Mouse (Mus musculus): ENCODE data around the gene Adarb2. TPM values are rescaled to one million over a fixed set of nuclear protein-coding genes. Genes with fewer than 3 reads are reported as not detected.
A peak's percentile ranks its signal among the peaks of the same experiment; 100 is the strongest.

The Adarb2 gene
- polyA plus RNA-seq, 1 experiment from 2014 or later: 0.18 TPM

DNA sequence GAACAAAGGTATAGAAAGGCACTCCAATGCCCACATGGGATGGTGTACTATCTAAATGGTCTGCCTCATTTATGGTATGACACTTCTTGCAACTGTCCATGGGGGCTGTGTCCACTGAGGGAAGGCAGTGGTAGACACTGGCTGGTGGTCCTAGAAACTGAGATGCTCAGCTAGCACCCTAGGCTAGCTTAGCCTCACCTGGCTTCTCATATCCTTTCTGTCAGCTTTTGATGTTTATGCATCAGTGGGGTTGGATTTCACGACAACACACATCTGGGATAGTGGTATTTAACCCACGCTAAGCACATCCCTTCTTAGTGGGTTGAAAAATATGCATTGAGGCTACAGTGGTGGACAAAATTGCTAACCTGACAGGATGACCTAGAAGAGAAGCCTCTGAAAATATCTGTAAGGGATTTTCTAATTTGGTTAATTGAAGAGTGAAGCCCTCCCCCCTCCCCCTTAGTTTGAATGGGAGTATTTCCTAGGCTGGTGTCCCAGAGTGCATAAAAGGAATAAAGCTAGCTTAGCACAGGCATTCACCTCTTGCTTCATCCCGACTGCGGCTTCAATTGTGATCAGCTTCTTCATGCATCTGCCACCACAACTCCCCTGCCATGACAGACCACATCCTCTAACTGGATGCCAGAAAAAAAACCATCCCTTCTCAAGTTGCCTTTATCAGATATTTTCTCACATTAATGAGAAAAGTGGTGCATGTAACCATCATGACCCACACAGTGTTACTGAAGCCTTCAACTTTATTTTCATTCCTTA is 197.8 kb downstream of the Adarb2 start:
- no peak for ATAC-seq (ENCODE audit: low FRiP score, low TSS enrichment)
- WGBS: 67% methylated on average over 4 of the region's 4 CpGs
- no peaks in the 10 kb centered on the region for H3K4me1 ChIP-seq (replicated peaks; ENCODE audit: control insufficient read depth, insufficient read depth)
- no peak overlapping the region for H3K9ac ChIP-seq (ENCODE audit: low read length)
- no peak overlapping the region for H3K4me2 ChIP-seq (replicated peaks; ENCODE audit: low read depth)
- DNase-seq (ENCODE audit: low spot score): no peak
- no peak overlapping the region for H3K4me3 ChIP-seq (ENCODE audit: low read depth, low read length)
- TF ChIP-seq EP300 (optimal IDR thresholded peaks at IDR 0.05) (no peak), CTCF (IDR thresholded peaks at IDR 0.05; ENCODE audit: low read depth) (no peak)
- no peaks in the 10 kb centered on the region for H3K27me3 ChIP-seq (ENCODE audit: control insufficient read depth, insufficient read depth, low read length)
- H3K36me3 ChIP-seq (ENCODE audit: control insufficient read depth, insufficient read depth, low read length): no peaks in the 10 kb centered on the region
- no peak overlapping the region for H3K27ac ChIP-seq (replicated peaks)
- no peaks in the 10 kb centered on the region for H3K9me3 ChIP-seq (ENCODE audit: control insufficient read depth, low read length)

DNA sequence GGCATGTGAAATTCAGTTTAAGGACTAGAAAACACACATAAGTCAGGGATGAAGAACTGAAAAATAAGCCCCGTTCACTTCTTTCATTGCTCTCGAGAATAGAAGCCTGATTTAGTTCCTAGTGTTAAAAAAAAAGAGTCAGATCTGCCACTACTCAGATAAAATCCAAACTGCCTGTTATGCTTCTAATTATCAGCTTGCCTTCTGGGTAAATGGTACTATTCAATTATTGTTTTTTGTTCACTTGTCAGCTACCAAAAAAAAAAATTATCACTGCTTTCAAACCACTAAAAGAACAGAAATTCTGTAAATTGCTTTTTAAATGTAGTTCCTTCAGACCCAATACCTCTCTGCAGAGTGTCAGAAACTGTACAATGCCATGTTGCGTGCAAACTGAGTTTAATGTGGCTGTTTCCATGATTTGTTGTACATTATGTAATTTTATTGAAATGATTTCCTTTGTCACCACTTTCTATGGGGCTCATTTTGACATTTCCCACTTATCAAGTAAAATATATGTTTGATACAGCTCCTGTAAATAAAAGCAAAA is 199.7 kb downstream of the Adarb2 start:
- no peak overlapping the region for H3K4me3 ChIP-seq (ENCODE audit: low read depth, low read length)
- ATAC-seq (ENCODE audit: low FRiP score, low TSS enrichment): no peak
- no peak overlapping the region for H3K27ac ChIP-seq (replicated peaks)
- TF ChIP-seq EP300 (optimal IDR thresholded peaks at IDR 0.05) (no peak), CTCF (IDR thresholded peaks at IDR 0.05; ENCODE audit: low read depth) (no peak)
- WGBS: 71% methylated on average over 3 of the region's 3 CpGs
- no peaks in the 10 kb centered on the region for H3K36me3 ChIP-seq (ENCODE audit: control insufficient read depth, insufficient read depth, low read length)
- no peaks in the 10 kb centered on the region for H3K27me3 ChIP-seq (ENCODE audit: control insufficient read depth, insufficient read depth, low read length)
- no peaks in the 10 kb centered on the region for H3K9me3 ChIP-seq (ENCODE audit: control insufficient read depth, low read length)
- H3K4me1 ChIP-seq (replicated peaks; ENCODE audit: control insufficient read depth, insufficient read depth): no peaks in the 10 kb centered on the region
- no peak overlapping the region for H3K9ac ChIP-seq (ENCODE audit: low read length)
- no peak overlapping the region for H3K4me2 ChIP-seq (replicated peaks; ENCODE audit: low read depth)
- DNase-seq (ENCODE audit: low spot score): no peak

DNA sequence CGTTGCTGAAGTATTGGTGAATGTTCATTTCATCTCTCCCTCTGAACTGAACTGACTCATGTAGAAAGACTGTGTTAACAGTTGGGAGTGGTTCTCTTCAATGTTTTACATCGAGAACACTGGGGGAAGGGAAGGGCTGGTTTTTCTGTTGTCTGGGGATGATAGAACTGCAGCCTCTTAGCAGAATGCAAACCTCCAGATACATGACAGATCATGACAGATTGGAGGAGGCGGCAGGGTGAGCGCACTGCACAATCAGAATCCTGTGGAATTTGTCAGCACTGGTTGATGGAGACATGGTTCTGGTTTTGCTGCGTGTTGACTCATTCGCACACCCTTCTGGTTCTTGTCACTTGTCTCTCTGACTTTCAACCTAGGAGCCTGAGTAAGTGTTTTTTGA is 203.4 kb downstream of the Adarb2 start:
- Histone ChIP-seq H3K27ac (replicated peaks) (no peak overlapping the region), H3K27me3 (ENCODE audit: control insufficient read depth, insufficient read depth, low read length) (no peaks in the 10 kb centered on the region), H3K9me3 (ENCODE audit: control insufficient read depth, low read length) (no peaks in the 10 kb centered on the region), H3K36me3 (ENCODE audit: control insufficient read depth, insufficient read depth, low read length) (no peaks in the 10 kb centered on the region), H3K4me2 (replicated peaks; ENCODE audit: low read depth) (no peak overlapping the region), H3K4me3 (ENCODE audit: low read depth, low read length) (no peak overlapping the region), H3K9ac (ENCODE audit: low read length) (no peak overlapping the region), H3K4me1 (replicated peaks; ENCODE audit: control insufficient read depth, insufficient read depth) (no peaks in the 10 kb centered on the region)
- TF ChIP-seq CTCF (IDR thresholded peaks at IDR 0.05; ENCODE audit: low read depth): no peak
- no peak for DNase-seq (ENCODE audit: low spot score)
- 14% methylated on average over 6 of the region's 6 CpGs for WGBS
- peak; percentile 53 for ATAC-seq (ENCODE audit: low FRiP score, low TSS enrichment)

DNA sequence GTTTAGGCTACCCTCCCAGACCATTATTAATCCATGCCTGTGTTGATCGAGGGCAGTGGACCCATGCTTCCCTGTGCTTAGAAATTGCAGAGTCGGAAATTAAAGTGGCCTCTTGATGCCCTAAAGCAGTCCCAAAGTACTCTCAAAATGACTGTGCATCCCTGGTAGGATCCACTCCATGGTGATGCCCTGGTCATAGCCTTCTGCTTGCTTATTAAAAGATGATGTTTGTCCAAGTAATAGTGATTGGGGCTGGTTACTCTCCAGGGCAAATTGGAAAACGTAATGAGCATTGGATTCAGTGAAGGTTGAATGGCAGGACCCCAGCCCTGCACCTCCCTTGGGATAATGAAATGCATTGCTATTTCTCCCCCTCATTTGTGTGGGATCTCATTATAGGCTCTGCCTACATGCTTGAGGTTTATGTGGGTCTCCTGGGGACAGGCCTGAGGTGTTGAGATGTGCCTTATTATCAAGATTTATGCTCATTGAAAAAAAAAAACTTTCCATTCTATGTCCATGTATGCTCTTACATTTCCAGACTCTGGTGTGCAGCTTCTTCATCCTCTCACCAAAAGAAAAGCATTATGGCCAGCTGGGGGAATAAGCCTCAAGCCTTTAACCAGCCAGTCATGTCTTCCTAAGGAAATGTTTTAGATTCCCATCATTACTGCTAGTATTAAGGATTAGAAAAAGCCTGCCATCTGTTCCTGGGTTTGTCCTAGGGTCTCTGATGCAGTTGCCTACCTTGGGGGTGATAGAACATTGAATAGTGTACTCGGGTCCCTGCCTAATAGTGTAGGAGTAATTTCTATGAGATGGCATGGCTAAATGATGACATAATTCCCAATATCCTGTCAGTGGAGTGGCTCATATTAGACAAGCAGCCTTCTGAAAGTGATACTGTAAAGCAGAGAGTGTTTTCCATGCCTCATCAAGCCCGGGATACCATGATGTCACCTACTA is 208.0 kb downstream of the Adarb2 start:
- no peaks in the 10 kb centered on the region for H3K9me3 ChIP-seq (ENCODE audit: control insufficient read depth, low read length)
- no peak overlapping the region for H3K9ac ChIP-seq (ENCODE audit: low read length)
- H3K4me2 ChIP-seq (replicated peaks; ENCODE audit: low read depth): no peak overlapping the region
- WGBS: 75% methylated on average over 5 of the region's 5 CpGs
- no peak overlapping the region for H3K4me3 ChIP-seq (ENCODE audit: low read depth, low read length)
- H3K36me3 ChIP-seq (ENCODE audit: control insufficient read depth, insufficient read depth, low read length): no peaks in the 10 kb centered on the region
- no peaks in the 10 kb centered on the region for H3K27me3 ChIP-seq (ENCODE audit: control insufficient read depth, insufficient read depth, low read length)
- ATAC-seq (ENCODE audit: low FRiP score, low TSS enrichment) (no peak), DNase-seq (ENCODE audit: low spot score) (no peak)
- H3K27ac ChIP-seq (replicated peaks): no peak overlapping the region
- no peak for TF ChIP-seq CTCF (IDR thresholded peaks at IDR 0.05; ENCODE audit: low read depth)
- TF ChIP-seq EP300 (optimal IDR thresholded peaks at IDR 0.05): no peak
- H3K4me1 ChIP-seq (replicated peaks; ENCODE audit: control insufficient read depth, insufficient read depth): no peaks in the 10 kb centered on the region

DNA sequence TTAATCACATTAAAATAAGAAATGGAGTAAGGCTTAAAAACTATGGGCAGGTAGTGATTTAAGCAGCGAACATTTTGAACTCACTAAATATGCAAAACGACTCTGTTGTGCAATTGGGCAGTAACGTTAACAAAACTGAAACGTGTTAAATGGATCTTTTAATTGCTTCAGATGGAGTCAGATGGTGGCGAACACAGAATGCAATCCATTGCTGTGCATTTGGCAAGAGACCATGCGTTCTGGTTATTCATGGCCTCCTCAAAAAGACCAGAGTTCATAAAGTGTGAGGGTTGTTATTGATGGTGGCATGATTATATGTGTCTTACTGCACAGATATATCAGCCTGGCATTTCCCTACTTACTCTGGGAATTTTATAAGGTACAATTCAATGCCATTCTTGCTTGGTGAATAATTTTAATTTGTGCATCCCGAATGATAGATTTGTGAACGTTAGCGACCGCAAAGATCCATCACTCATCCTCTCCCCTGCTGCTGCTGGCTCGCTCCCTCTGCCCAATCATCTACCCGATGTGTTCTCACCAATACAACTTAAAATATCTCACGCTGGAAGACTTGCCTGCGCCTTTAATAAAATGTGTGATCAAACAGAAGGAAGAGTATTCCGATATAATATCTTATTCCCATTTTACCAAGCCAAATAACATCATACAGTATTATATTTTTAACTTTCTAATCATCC is 221.5 kb downstream of the Adarb2 start:
- no peak for ATAC-seq (ENCODE audit: low FRiP score, low TSS enrichment)
- no peak for TF ChIP-seq CTCF (IDR thresholded peaks at IDR 0.05; ENCODE audit: low read depth)
- no peak for TF ChIP-seq EP300 (optimal IDR thresholded peaks at IDR 0.05)

More for the DNA sequence above, 221.5 kb downstream of the Adarb2 start:
- DNase-seq (ENCODE audit: low spot score): no peak
- Histone ChIP-seq H3K27ac (replicated peaks) (no peak overlapping the region), H3K9ac (ENCODE audit: low read length) (no peak overlapping the region), H3K9me3 (ENCODE audit: control insufficient read depth, low read length) (no peaks in the 10 kb centered on the region), H3K27me3 (ENCODE audit: control insufficient read depth, insufficient read depth, low read length) (no peaks in the 10 kb centered on the region), H3K36me3 (ENCODE audit: control insufficient read depth, insufficient read depth, low read length) (no peaks in the 10 kb centered on the region), H3K4me1 (replicated peaks; ENCODE audit: control insufficient read depth, insufficient read depth) (no peaks in the 10 kb centered on the region), H3K4me3 (ENCODE audit: low read depth, low read length) (no peak overlapping the region), H3K4me2 (replicated peaks; ENCODE audit: low read depth) (no peak overlapping the region)
- 87% methylated on average over 15 of the region's 15 CpGs for WGBS
